Mouse (Mus musculus) midbrain, embryonic 11.5 days (tissue): ENCODE data around the gene Slmap. TPM values are rescaled to one million over a fixed set of nuclear protein-coding genes. Genes with fewer than 3 reads are reported as not detected.

ENCODE experiments used
- ATAC-seq: fragments of 200-750 bp; cut with Nextera tagmentation; 2 replicates; pipeline ENCODE4 v1.8.0; 2017; ENCODE audit warnings: moderate TSS enrichment, moderate library complexity; ENCODE audit not compliant: low FRiP score
- DNase-seq: peaks from one replicate; pipeline ENCODE4 v3.0.0; 2015; ENCODE audit warnings: low spot score; ENCODE audit errors: missing footprints
- H3K27ac ChIP-seq: fragments of 300-500 bp; sonication (generic); 2 replicates; pipeline ENCODE4 v1.5.1; 2014; ENCODE audit warnings: low read depth, low read length
- H3K27me3 ChIP-seq: fragments of 300-500 bp; sonication (generic); 2 replicates; pipeline ENCODE4 v1.6.1; 2014; ENCODE audit warnings: mild to moderate bottlenecking, low read length, moderate library complexity, mixed read lengths; ENCODE audit not compliant: control insufficient read depth, insufficient read depth
- H3K36me3 ChIP-seq: fragments of 300-500 bp; sonication (generic); 2 replicates; pipeline ENCODE4 v1.6.1; 2014; ENCODE audit warnings: mild to moderate bottlenecking, low read length, moderate library complexity, mixed read lengths; ENCODE audit not compliant: control insufficient read depth, insufficient read depth
- H3K4me1 ChIP-seq: fragments of 300-500 bp; sonication (generic); 2 replicates; pipeline ENCODE4 v1.6.1; 2014; ENCODE audit warnings: low read length; ENCODE audit not compliant: control insufficient read depth, insufficient read depth
- H3K4me2 ChIP-seq: fragments of 300-500 bp; sonication (generic); 2 replicates; pipeline ENCODE4 v1.6.1; 2014; ENCODE audit warnings: mild to moderate bottlenecking, moderate library complexity
- H3K4me3 ChIP-seq: fragments of 300-500 bp; sonication (generic); 2 replicates; pipeline ENCODE4 v1.5.1; 2014; ENCODE audit warnings: low read depth, low read length
- H3K9ac ChIP-seq: fragments of 300-500 bp; sonication (generic); 2 replicates; pipeline ENCODE4 v1.6.1; 2014; ENCODE audit warnings: low read length
- H3K9me3 ChIP-seq: fragments of 300-500 bp; sonication (generic); 2 replicates; pipeline ENCODE4 v1.6.1; 2016; ENCODE audit warnings: low read length; ENCODE audit not compliant: control insufficient read depth
- WGBS: fragments of 180-500 bp; shearing (Covaris S2); extraction: QIAGEN DNeasy Blood & Tissue Kit; methylation state at CpG from one replicate; pipeline ENCODE4 v1.1.7; 2014; 5-methylcytosine and 5-hydroxymethylcytosine counted together
- polyA plus RNA-seq: library from polyadenylated mRNA; unstranded; fragments of >200 nt; fragmentation: Nextera tagmentation; extraction: Ambion mirVana; gene quantifications from 2 replicates; pipeline ENCODE4 v1.2.1, GENCODE M21; 2014

Gene Slmap
- polyA plus RNA-seq, 1 experiment from 2014 or later, result 21.3 TPM

- ATAC-seq (no peak), DNase-seq (no peak)
These were observed 68.1 kb downstream of the Slmap start for GRCm38 (mm10) chr14:26466544-26467125.

GRCm38 (mm10) chr14:26465898-26466297 is 68.8 kb downstream of the Slmap start:
- H3K4me3 ChIP-seq, result no peak overlapping the region
- H3K9ac ChIP-seq, result no peak overlapping the region
- no peaks in the 10 kb centered on the region for H3K27me3 ChIP-seq
- WGBS, result 88% methylated on average over 6 of the region's 6 CpGs
- DNase-seq, result no peak
- no peaks in the 10 kb centered on the region for H3K4me1 ChIP-seq
- no peak overlapping the region for H3K4me2 ChIP-seq
- H3K36me3 ChIP-seq, result no peaks in the 10 kb centered on the region
- no peaks in the 10 kb centered on the region for H3K9me3 ChIP-seq
- no peak for ATAC-seq
- no peak overlapping the region for H3K27ac ChIP-seq

More at GRCm38 (mm10) chr14:26466544-26467125, 68.1 kb downstream of the Slmap start:
- Histone ChIP-seq H3K27ac (no peak overlapping the region), H3K36me3 (no peaks in the 10 kb centered on the region), H3K27me3 (no peaks in the 10 kb centered on the region), H3K9me3 (no peaks in the 10 kb centered on the region), H3K4me3 (no peak overlapping the region), H3K9ac (no peak overlapping the region), H3K4me1 (no peaks in the 10 kb centered on the region), H3K4me2 (no peak overlapping the region)
- WGBS, result 77% methylated on average over 5 of the region's 5 CpGs

- Histone ChIP-seq H3K4me2 (no peak overlapping the region), H3K4me3 (no peak overlapping the region), H3K4me1 (no peaks in the 10 kb centered on the region), H3K9ac (no peak overlapping the region), H3K27ac (no peak overlapping the region), H3K36me3 (peaks cover 3% of the 10 kb centered on the region; the same call in 1 of the 2 replicates), H3K9me3 (no peaks in the 10 kb centered on the region), H3K27me3 (no peaks in the 10 kb centered on the region)
- no peak for ATAC-seq
- peak; percentile 82 for DNase-seq
These were observed 75.2 kb downstream of the Slmap start for GRCm38 (mm10) chr14:26459516-26459915.

GRCm38 (mm10) chr14:26454851-26455250 is 79.9 kb downstream of the Slmap start:
- no peak overlapping the region for H3K27ac ChIP-seq
- no peaks in the 10 kb centered on the region for H3K9me3 ChIP-seq
- H3K4me2 ChIP-seq, result no peak overlapping the region
- DNase-seq, result peak; percentile 64
- WGBS, result 47% methylated on average over 16 of the region's 16 CpGs
- no peak overlapping the region for H3K9ac ChIP-seq
- peaks cover 5% of the 10 kb centered on the region for H3K4me1 ChIP-seq
- ATAC-seq, result no peak
- no peak overlapping the region for H3K4me3 ChIP-seq
- H3K27me3 ChIP-seq, result no peaks in the 10 kb centered on the region
- 0 out of 2 replicates have a peak, but pooled peaks cover under 1% of the 10 kb centered on the region for H3K36me3 ChIP-seq

GRCm38 (mm10) chr14:26450036-26450800 is 84.5 kb downstream of the Slmap start:
- ATAC-seq (no peak), DNase-seq (peak; percentile 81)
- 21% methylated on average over 16 of the region's 16 CpGs for WGBS
- Histone ChIP-seq H3K4me1 (peaks cover 5% of the 10 kb centered on the region), H3K4me3 (no peak overlapping the region), H3K4me2 (no peak overlapping the region), H3K27me3 (no peaks in the 10 kb centered on the region), H3K36me3 (no peaks in the 10 kb centered on the region), H3K9me3 (no peaks in the 10 kb centered on the region), H3K27ac (no peak overlapping the region), H3K9ac (peak overlapping the region; percentile 9; the same call in 1 of the 2 replicates)

- Histone ChIP-seq H3K9ac (no peak overlapping the region), H3K4me2 (no peak overlapping the region), H3K36me3 (no peaks in the 10 kb centered on the region), H3K4me3 (no peak overlapping the region), H3K4me1 (peaks cover 5% of the 10 kb centered on the region), H3K9me3 (no peaks in the 10 kb centered on the region), H3K27ac (no peak overlapping the region), H3K27me3 (no peaks in the 10 kb centered on the region)
- peak; percentile 19 for DNase-seq
- WGBS, result 79% methylated on average over 4 of the region's 4 CpGs
- ATAC-seq, result no peak
These were observed 86.2 kb downstream of the Slmap start for GRCm38 (mm10) chr14:26448581-26448980.

- WGBS, result 87% methylated on average over 2 of the region's 2 CpGs
- H3K27me3 ChIP-seq, result no peaks in the 10 kb centered on the region
- DNase-seq (no peak), ATAC-seq (no peak)
- no peak overlapping the region for H3K9ac ChIP-seq
- H3K36me3 ChIP-seq, result no peaks in the 10 kb centered on the region
- no peak overlapping the region for H3K27ac ChIP-seq
- H3K4me2 ChIP-seq, result no peak overlapping the region
- H3K4me3 ChIP-seq, result no peak overlapping the region
- H3K4me1 ChIP-seq, result peaks cover 5% of the 10 kb centered on the region
- no peaks in the 10 kb centered on the region for H3K9me3 ChIP-seq
These were observed 87.5 kb downstream of the Slmap start for GRCm38 (mm10) chr14:26447223-26447622.

GRCm38 (mm10) chr14:26446538-26446937 is 88.2 kb downstream of the Slmap start:
- ATAC-seq, result no peak
- Histone ChIP-seq H3K4me3 (no peak overlapping the region), H3K9ac (no peak overlapping the region), H3K9me3 (no peaks in the 10 kb centered on the region), H3K27ac (no peak overlapping the region), H3K4me2 (no peak overlapping the region), H3K27me3 (no peaks in the 10 kb centered on the region), H3K36me3 (no peaks in the 10 kb centered on the region), H3K4me1 (peaks cover 5% of the 10 kb centered on the region)
- DNase-seq, result peak; percentile 14
- WGBS, result 70% methylated on average over 3 of the region's 3 CpGs

GRCm38 (mm10) chr14:26442534-26442933 is 92.2 kb downstream of the Slmap start:
- Histone ChIP-seq H3K27ac (no peak overlapping the region), H3K4me3 (no peak overlapping the region), H3K27me3 (no peaks in the 10 kb centered on the region), H3K4me2 (no peak overlapping the region), H3K36me3 (no peaks in the 10 kb centered on the region), H3K4me1 (no peaks in the 10 kb centered on the region), H3K9me3 (no peaks in the 10 kb centered on the region), H3K9ac (no peak overlapping the region)
- ATAC-seq (no peak), DNase-seq (peak; percentile 28)
- 86% methylated on average over 6 of the region's 6 CpGs for WGBS
